Mouse (Mus musculus) intestine, postnatal 0 days (tissue): ENCODE measurements around the gene Ank2. TPM values are rescaled to one million over a fixed set of nuclear protein-coding genes. Genes with fewer than 3 reads are reported as not detected.

Source experiments
- ATAC-seq: fragments of 200-750 bp; cut with Nextera tagmentation; 2 replicates; pipeline ENCODE4 v1.8.0; 2017; ENCODE audit warnings: mild to moderate bottlenecking, moderate TSS enrichment, moderate library complexity
- H3K27ac ChIP-seq: fragments of 300-500 bp; sonication (generic); 2 replicates; pipeline ENCODE4 v1.5.1; 2014; ENCODE audit warnings: mild to moderate bottlenecking, low read depth, low read length, moderate library complexity
- H3K27me3 ChIP-seq: fragments of 300-500 bp; sonication (generic); replicated peaks from 2 replicates; pipeline ENCODE4 v1.6.1; 2014; ENCODE audit warnings: low read length, mixed read lengths; ENCODE audit not compliant: control insufficient read depth, insufficient read depth
- H3K36me3 ChIP-seq: fragments of 300-500 bp; sonication (generic); 2 replicates; pipeline ENCODE4 v1.6.1; 2014; ENCODE audit warnings: mild to moderate bottlenecking, moderate library complexity; ENCODE audit not compliant: control insufficient read depth, insufficient read depth
- H3K4me1 ChIP-seq: fragments of 300-500 bp; sonication (generic); replicated peaks from 2 replicates; pipeline ENCODE4 v1.6.1; 2014; ENCODE audit warnings: antibody characterized with exemption, low read length, mixed read lengths; ENCODE audit not compliant: control insufficient read depth, insufficient read depth
- H3K4me2 ChIP-seq: fragments of 300-500 bp; sonication (generic); replicated peaks from 2 replicates; pipeline ENCODE4 v1.6.1; 2014; ENCODE audit warnings: low read depth, mild to moderate bottlenecking, moderate library complexity
- H3K4me3 ChIP-seq: fragments of 300-500 bp; sonication (generic); 2 replicates; pipeline ENCODE4 v1.5.1; 2014; ENCODE audit warnings: low read depth, low read length
- H3K9ac ChIP-seq: fragments of 300-500 bp; sonication (generic); 2 replicates; pipeline ENCODE4 v1.6.1; 2014; ENCODE audit warnings: mild to moderate bottlenecking, low read depth, low read length
- H3K9me3 ChIP-seq: fragments of 300-500 bp; sonication (generic); 2 replicates; pipeline ENCODE4 v1.6.1; 2016; ENCODE audit warnings: mixed run types; ENCODE audit not compliant: control insufficient read depth
- CTCF ChIP-seq: sonication (generic); IDR thresholded peaks from 2 replicates; pipeline ENCODE4 v1.5.1; 2016; ENCODE audit warnings: low read depth, mild to moderate bottlenecking, control low read depth, antibody characterized with exemption, moderate library complexity
- WGBS: fragments of 180-500 bp; shearing (Covaris S2); extraction: QIAGEN DNeasy Blood & Tissue Kit; methylation state at CpG from one replicate; pipeline ENCODE4 v1.1.7; 2014; 5-methylcytosine and 5-hydroxymethylcytosine counted together
- polyA plus RNA-seq: library from polyadenylated mRNA; unstranded; fragments of >200 nt; fragmentation: Nextera tagmentation; extraction: Ambion mirVana; gene quantifications from 2 replicates; pipeline ENCODE4 v1.2.1, GENCODE M21; 2015

Gene Ank2
- polyA plus RNA-seq, 1 experiment from 2014 or later: 9.0 TPM

DNA sequence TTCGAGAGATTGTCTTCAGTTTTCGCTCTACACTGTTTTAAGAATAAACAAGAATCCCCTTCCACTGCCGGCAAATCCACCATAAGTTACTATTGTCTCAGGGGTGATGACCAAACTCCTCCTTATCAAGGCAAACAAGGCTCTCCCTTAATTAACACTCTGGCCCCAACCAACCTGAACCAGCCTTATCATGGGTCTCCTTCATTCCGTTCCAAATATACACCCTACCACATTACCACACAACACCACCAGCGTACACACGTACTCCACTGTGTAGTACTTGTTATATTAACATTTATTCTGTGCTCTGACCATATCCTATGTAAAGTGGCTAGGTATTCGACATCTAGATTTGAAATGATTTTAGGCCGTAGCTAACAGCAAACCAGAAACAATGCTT, 30.6 kb downstream of the Ank2 start:
- Histone ChIP-seq H3K27me3 (no peaks in the 10 kb centered on the region), H3K9ac (no peak overlapping the region), H3K9me3 (no peaks in the 10 kb centered on the region), H3K36me3 (no peaks in the 10 kb centered on the region), H3K27ac (no peak overlapping the region), H3K4me2 (no peak overlapping the region), H3K4me3 (no peak overlapping the region), H3K4me1 (no peaks in the 10 kb centered on the region)
- TF ChIP-seq CTCF: no peak
- no peak for ATAC-seq
- 70% methylated on average over 8 of the region's 8 CpGs for WGBS

DNA sequence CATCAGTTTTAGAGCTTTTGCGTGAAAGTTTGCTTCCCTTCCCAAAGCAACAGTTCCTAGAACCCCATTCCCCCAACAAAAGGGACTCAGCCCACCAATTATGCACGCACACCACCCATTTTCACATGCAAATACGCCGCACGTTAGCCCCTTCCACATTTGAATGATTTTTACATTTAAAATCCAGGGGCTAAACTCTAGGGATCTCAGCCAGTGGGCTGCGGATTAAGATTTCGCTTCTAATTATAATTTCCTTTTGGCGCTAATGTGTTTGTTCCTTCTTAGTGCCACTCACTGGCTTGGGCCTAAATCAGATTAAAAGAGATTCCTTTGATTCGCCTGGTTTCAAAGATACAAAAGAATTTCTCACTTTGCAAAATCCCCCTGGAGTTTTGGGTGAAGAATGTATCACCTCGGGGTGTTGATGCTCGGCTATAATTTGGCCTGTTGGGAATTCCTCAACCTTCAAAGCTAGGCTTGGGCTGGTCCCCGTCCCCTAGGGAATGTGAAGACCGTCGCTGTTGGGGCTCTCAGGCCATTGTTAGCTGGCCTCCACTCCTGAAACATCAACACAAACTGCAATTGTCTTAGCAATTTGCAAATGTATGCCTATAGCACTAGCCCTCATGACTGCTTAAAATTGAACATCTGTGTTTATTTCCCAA, 35.2 kb downstream of the Ank2 start:
- Histone ChIP-seq H3K9me3 (no peaks in the 10 kb centered on the region), H3K36me3 (no peaks in the 10 kb centered on the region), H3K4me2 (no peak overlapping the region), H3K9ac (no peak overlapping the region), H3K4me3 (no peak overlapping the region), H3K27me3 (no peaks in the 10 kb centered on the region), H3K4me1 (no peaks in the 10 kb centered on the region), H3K27ac (no peak overlapping the region)
- no peak for ATAC-seq
- TF ChIP-seq CTCF: no peak
- WGBS: 70% methylated on average over 14 of the region's 14 CpGs

- no peaks in the 10 kb centered on the region for H3K27me3 ChIP-seq
- ATAC-seq: no peak
- no peak overlapping the region for H3K4me2 ChIP-seq
- H3K27ac ChIP-seq: no peak overlapping the region
- no peaks in the 10 kb centered on the region for H3K4me1 ChIP-seq
- no peak for TF ChIP-seq CTCF
- H3K4me3 ChIP-seq: no peak overlapping the region
- H3K36me3 ChIP-seq: no peaks in the 10 kb centered on the region
- no peaks in the 10 kb centered on the region for H3K9me3 ChIP-seq
- 57% methylated on average over 9 of the region's 9 CpGs for WGBS
- H3K9ac ChIP-seq: no peak overlapping the region
Measured at GRCm38 (mm10) chr3:127463165-127463564, 36.0 kb downstream of the Ank2 start.

- no peak for TF ChIP-seq CTCF
- Histone ChIP-seq H3K36me3 (no peaks in the 10 kb centered on the region), H3K27me3 (no peaks in the 10 kb centered on the region), H3K9ac (no peak overlapping the region), H3K9me3 (no peaks in the 10 kb centered on the region), H3K4me3 (no peak overlapping the region), H3K27ac (no peak overlapping the region), H3K4me1 (no peaks in the 10 kb centered on the region), H3K4me2 (no peak overlapping the region)
- no peak for ATAC-seq
- WGBS: 88% methylated on average over 6 of the region's 6 CpGs
Measured at GRCm38 (mm10) chr3:127462413-127462812, 36.7 kb downstream of the Ank2 start.

DNA sequence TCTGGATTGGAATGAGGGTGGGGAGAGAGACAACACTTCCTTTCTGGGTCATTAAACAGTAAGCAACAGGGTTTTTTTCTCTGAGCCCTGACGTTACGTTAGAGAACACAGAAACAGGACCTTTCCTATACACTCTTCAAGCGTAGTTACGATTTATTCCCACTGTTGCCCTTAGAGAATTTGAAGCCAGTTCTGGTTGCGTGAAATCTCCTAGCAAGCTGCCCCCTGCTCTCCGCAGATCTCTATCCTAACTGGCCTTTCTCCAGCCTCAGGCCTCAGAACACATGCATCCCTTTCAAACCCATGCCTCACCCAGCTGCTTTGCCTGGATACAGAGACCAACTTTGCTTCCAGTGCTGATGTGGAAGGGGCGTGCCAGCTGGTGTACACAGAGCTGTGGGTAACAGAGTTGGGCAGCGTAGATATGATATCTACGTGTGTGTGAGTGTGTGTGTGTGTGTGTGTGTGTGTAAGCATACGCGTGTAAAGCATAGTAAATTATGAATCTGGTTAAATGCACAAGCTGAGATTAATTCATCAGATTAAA, 38.2 kb downstream of the Ank2 start:
- no peaks in the 10 kb centered on the region for H3K4me1 ChIP-seq
- H3K4me3 ChIP-seq: no peak overlapping the region
- no peak overlapping the region for H3K9ac ChIP-seq
- H3K36me3 ChIP-seq: no peaks in the 10 kb centered on the region
- no peak overlapping the region for H3K4me2 ChIP-seq
- WGBS: 65% methylated on average over 11 of the region's 11 CpGs
- H3K9me3 ChIP-seq: no peaks in the 10 kb centered on the region
- ATAC-seq: no peak
- H3K27me3 ChIP-seq: no peaks in the 10 kb centered on the region
- H3K27ac ChIP-seq: no peak overlapping the region
- TF ChIP-seq CTCF: no peak

DNA sequence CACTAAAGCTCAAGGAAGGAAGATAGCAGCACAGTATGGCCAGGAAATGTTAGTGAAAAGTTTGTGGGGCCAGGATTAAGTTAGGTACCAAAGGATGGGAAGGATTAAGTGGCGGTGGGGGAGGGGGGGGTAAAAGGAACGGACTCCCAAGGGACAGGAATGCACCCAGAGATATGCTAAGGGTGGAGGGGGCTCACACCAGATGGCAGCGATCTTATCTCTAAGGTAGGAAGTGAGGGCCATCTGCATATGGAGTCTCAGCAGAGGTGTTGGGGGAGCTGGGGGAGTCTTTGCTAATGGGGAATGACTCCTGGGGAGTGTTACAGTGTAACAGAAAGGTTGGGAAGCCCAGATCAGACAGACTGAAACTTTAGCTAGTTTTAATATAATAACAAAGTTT, 39.3 kb downstream of the Ank2 start:
- H3K4me2 ChIP-seq: no peak overlapping the region
- no peaks in the 10 kb centered on the region for H3K9me3 ChIP-seq
- no peak for TF ChIP-seq CTCF
- no peak for ATAC-seq
- H3K4me1 ChIP-seq: no peaks in the 10 kb centered on the region
- no peak overlapping the region for H3K4me3 ChIP-seq
- WGBS: 44% methylated on average over 3 of the region's 3 CpGs
- H3K9ac ChIP-seq: no peak overlapping the region
- H3K27ac ChIP-seq: no peak overlapping the region
- H3K36me3 ChIP-seq: no peaks in the 10 kb centered on the region
- no peaks in the 10 kb centered on the region for H3K27me3 ChIP-seq
